Mouse (Mus musculus) ES-Bruce4 (cell line): ENCODE results near the gene Uggt2.

Source experiments
- CTCF ChIP-seq: IDR thresholded peaks from one replicate; pipeline ENCODE4 v1.8.1; 2011; ENCODE audit warnings: low read depth, low read length
- POLR2A ChIP-seq: IDR thresholded peaks from one replicate; pipeline ENCODE4 v1.8.1; 2011; ENCODE audit warnings: low read length; ENCODE audit not compliant: insufficient read depth

GRCm38 (mm10) chr14:118938551-118938950 is 160.7 kb downstream of the Uggt2 start:
- no peak for TF ChIP-seq CTCF
- TF ChIP-seq POLR2A = no peak
